Mouse (Mus musculus): ENCODE data around the gene Kif19a.
A peak's percentile ranks its signal among the peaks of the same experiment; 100 is the strongest.

Gene Kif19a

GRCm38 (mm10) chr11:114807025-114807424, 41.8 kb downstream of the Kif19a start:
- DNase-seq (ENCODE audit: low read depth, low spot score) = no peak

GRCm38 (mm10) chr11:114807686-114808427, 42.7 kb downstream of the Kif19a start:
- DNase-seq (ENCODE audit: low read depth, low spot score) = peak; percentile 67

- peak; percentile 59 for DNase-seq (ENCODE audit: low read depth, low spot score)
These were observed 44.2 kb downstream of the Kif19a start for GRCm38 (mm10) chr11:114809371-114809770.

- DNase-seq (ENCODE audit: low read depth, low spot score) = no peak
These were observed 45.2 kb downstream of the Kif19a start for GRCm38 (mm10) chr11:114810344-114810743.

GRCm38 (mm10) chr11:114812731-114813240, 47.6 kb downstream of the Kif19a start:
- peak; percentile 89 for DNase-seq (ENCODE audit: low read depth, low spot score)

- no peak for DNase-seq (ENCODE audit: low read depth, low spot score)
These were observed 49.8 kb downstream of the Kif19a start for GRCm38 (mm10) chr11:114814873-114815592.

- DNase-seq (ENCODE audit: low read depth, low spot score) = no peak
These were observed 51.7 kb downstream of the Kif19a start for GRCm38 (mm10) chr11:114816934-114817333.

- DNase-seq (ENCODE audit: low read depth, low spot score) = no peak
These were observed 53.0 kb downstream of the Kif19a start for GRCm38 (mm10) chr11:114818185-114818584.

GRCm38 (mm10) chr11:114819110-114819509, 53.9 kb downstream of the Kif19a start:
- no peak for DNase-seq (ENCODE audit: low read depth, low spot score)

GRCm38 (mm10) chr11:114820444-114820843, 55.3 kb downstream of the Kif19a start:
- DNase-seq (ENCODE audit: low read depth, low spot score) = no peak

GRCm38 (mm10) chr11:114821325-114821724, 56.1 kb downstream of the Kif19a start:
- no peak for DNase-seq (ENCODE audit: low read depth, low spot score)

- no peak for DNase-seq (ENCODE audit: low read depth, low spot score)
These were observed 57.5 kb downstream of the Kif19a start for GRCm38 (mm10) chr11:114822727-114823126.

- no peak for DNase-seq (ENCODE audit: low read depth, low spot score)
These were observed 58.1 kb downstream of the Kif19a start for GRCm38 (mm10) chr11:114823199-114823725.

- no peak for DNase-seq (ENCODE audit: low read depth, low spot score)
These were observed 61.5 kb downstream of the Kif19a start for GRCm38 (mm10) chr11:114826686-114827085.

GRCm38 (mm10) chr11:114829499-114830432, 64.6 kb downstream of the Kif19a start:
- DNase-seq (ENCODE audit: low read depth, low spot score) = no peak

GRCm38 (mm10) chr11:114830433-114830773, 65.2 kb downstream of the Kif19a start:
- DNase-seq (ENCODE audit: low read depth, low spot score) = no peak

- DNase-seq (ENCODE audit: low read depth, low spot score) = no peak
These were observed 68.0 kb downstream of the Kif19a start for GRCm38 (mm10) chr11:114833166-114833565.

Data from CD4-positive, CD25-positive, alpha-beta regulatory T cell, adult 2 months (primary cell).